Mouse (Mus musculus): ENCODE results near the gene Eif5a.
A peak's percentile ranks its signal among the peaks of the same experiment; 100 is the strongest.

GRCm38 (mm10) chr11:69929712-69930111 lies 8.0 kb upstream of the Eif5a start:
- no peak for TF ChIP-seq POLR2A (IDR thresholded peaks at IDR 0.05; ENCODE audit: low read depth, low read length)
- TF ChIP-seq IRF4 (IDR thresholded peaks at IDR 0.05; ENCODE audit: low read depth, low read length) = no peak
- TF ChIP-seq CTCF (conservative IDR thresholded peaks at IDR 0.05 in 1 of 2, IDR thresholded peaks at IDR 0.05 in 1 of 2; ENCODE audit: low read depth in 2 of 2, low read length in 2 of 2) = no peak
- no peak for TF ChIP-seq JUND (conservative IDR thresholded peaks at IDR 0.05; ENCODE audit: low read depth, low read length)
- TF ChIP-seq MXI1 (IDR thresholded peaks at IDR 0.05; ENCODE audit: low read depth, low read length) = no peak
- TF ChIP-seq NRF1 (IDR thresholded peaks at IDR 0.05; ENCODE audit: low read depth, low read length) = 0 out of 2 replicates have a peak, but pooled peaks have one; percentile 9
- no peak for TF ChIP-seq ZC3H11A (IDR thresholded peaks at IDR 0.05; ENCODE audit: low read depth, low read length)
- no peak for TF ChIP-seq NELFE (IDR thresholded peaks at IDR 0.05; ENCODE audit: low read depth, low read length)
- no peak for TF ChIP-seq POLR2AphosphoS2 (IDR thresholded peaks at IDR 0.05; ENCODE audit: low read depth, low read length)
- no peak for TF ChIP-seq ZKSCAN1 (IDR thresholded peaks at IDR 0.05; ENCODE audit: borderline replicate concordance, low read depth, low read length)
- no peak for TF ChIP-seq GABPA (IDR thresholded peaks at IDR 0.05; ENCODE audit: insufficient replicate concordance, low read depth, low read length)
